Mouse (Mus musculus) adipocyte (in vitro differentiated cells): ENCODE data around the gene Capza3.

Experiments used
- DNase-seq: peaks from one replicate; pipeline ENCODE4 v3.0.0-alpha.2; 2016; ENCODE audit warnings: low spot score

Capza3 gene

GRCm38 (mm10) chr6:140040952-140041351 is at the start of gene Capza3:
Gene Capza3, plus strand, starts transcription at chr6:140041252.
- DNase-seq: no peak

- no peak for DNase-seq
These were observed 35.9 kb upstream of the Capza3 start for GRCm38 (mm10) chr6:140005181-140005580.

GRCm38 (mm10) chr6:140024404-140024803 is 16.6 kb upstream of the Capza3 start:
- no peak for DNase-seq

- no peak for DNase-seq
These were observed 305 bp downstream of the Capza3 start, which contains the start of gene Plcz1 for GRCm38 (mm10) chr6:140041357-140041756. Gene Plcz1, minus strand, starts transcription at chr6:140041457.

- DNase-seq: no peak
These were observed 10.4 kb downstream of the Capza3 start for GRCm38 (mm10) chr6:140051476-140051875.

- DNase-seq: no peak
These were observed 13.3 kb downstream of the Capza3 start for GRCm38 (mm10) chr6:140054271-140054928.

GRCm38 (mm10) chr6:140069177-140069576 is 28.1 kb downstream of the Capza3 start:
- no peak for DNase-seq

- no peak for DNase-seq
These were observed 39.9 kb downstream of the Capza3 start for GRCm38 (mm10) chr6:140080933-140081332.

- no peak for DNase-seq
These were observed 40.7 kb downstream of the Capza3 start for GRCm38 (mm10) chr6:140081739-140082138.

GRCm38 (mm10) chr6:140089855-140090254 is 48.8 kb downstream of the Capza3 start:
- DNase-seq: no peak
